Mouse (Mus musculus): Measurements from ENCODE around the gene Nim1k.
"Not testable (repeated sequence)": the region's sequence is repeated elsewhere in the genome, so short reads cannot be mapped to it uniquely, and the experiment has no call there.

The Nim1k gene

DNA sequence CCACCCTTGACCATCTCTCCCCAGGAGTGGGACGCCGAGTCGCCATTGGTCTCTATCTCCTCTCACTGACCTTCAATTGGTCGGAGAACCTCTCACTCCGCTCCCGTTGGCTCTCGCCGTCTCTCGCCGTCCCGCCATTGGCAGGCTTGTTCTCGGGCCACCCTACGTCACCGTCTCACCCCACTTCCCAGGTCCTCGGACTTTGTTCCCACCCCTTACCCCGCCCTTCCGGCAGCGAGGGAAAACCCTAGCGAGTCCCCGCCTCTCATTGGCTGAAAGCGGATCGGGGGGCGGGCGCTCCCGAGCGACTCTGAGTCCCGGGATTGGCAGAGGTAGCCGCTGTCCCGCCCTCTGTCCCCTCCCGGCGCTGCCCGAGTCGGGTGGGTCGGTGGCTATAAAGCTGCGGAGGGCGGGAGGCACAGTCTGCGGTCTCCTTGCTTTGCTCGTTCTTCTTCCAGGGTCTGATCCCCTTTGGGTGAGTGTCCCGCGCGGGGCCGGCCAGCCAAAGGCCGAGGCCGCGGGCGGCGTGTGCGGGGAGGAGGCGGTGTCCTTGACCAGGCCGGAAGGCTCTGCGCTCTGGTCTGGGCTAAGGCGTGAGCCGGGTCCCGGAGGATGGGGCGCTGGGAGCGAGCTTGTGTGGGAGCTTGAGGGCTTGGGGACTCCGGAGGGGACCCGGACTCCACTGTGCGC, 65.5 kb downstream of the Nim1k start, which contains the start of gene Hmgcs1:
Gene Hmgcs1 (plus strand): TSS at position 341 of the 690 bp plus-strand sequence.
- DNase-seq (ENCODE audit: low read depth, low spot score): peak; percentile 100

DNA sequence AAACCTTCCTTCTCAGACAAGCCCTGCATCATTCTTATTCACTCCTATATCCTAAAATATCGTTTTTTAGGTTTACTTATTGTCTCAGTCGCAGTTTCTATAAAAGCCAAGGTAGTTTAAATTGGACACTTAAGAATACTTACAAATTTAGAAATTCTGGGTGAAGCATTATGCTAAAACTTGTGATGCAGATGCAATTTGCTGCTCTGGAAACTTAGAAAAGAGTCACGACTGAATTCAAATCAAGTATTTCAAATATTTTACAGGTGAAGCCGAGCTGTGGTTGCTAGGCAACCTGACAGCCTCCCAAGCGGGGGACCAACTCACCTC, 66.0 kb downstream of the Nim1k start:
- DNase-seq (ENCODE audit: low read depth, low spot score): no peak

DNA sequence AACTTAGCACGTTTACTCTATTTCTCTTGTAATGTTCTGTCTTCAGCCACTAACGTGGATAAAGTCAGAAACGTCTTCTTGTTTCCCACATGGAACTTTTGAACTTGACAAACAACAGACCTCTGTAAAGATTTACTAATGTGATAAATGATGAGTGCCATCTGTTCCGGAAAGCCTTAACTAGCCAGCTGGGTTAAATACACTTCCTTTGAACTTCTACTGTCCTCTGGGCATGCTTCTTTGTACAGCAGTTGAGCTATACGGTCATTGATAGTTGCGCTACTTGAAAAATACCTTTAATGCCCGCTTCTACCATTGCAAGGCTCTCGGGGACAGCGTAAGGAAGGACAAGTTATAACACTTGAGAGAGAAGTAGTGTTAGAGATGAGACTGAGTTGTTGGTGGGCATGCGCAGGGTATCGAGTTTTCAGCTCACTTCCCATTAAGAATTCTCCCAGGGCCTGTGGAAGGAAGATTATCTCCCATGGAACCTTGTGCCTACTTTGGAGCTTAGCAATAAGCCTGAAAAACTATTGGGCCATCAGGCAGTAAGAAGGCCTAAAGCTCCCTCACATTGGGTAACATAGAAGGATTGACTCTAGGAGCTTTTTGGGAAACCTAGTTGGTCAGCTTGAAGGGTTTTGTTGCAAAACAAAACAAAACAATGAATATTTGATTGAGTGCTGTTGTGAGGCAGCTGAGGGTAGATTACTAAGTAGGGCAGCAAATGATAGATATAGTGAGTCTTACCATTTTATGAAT, 71.1 kb downstream of the Nim1k start:
- no peak for DNase-seq (ENCODE audit: low read depth, low spot score)

DNA sequence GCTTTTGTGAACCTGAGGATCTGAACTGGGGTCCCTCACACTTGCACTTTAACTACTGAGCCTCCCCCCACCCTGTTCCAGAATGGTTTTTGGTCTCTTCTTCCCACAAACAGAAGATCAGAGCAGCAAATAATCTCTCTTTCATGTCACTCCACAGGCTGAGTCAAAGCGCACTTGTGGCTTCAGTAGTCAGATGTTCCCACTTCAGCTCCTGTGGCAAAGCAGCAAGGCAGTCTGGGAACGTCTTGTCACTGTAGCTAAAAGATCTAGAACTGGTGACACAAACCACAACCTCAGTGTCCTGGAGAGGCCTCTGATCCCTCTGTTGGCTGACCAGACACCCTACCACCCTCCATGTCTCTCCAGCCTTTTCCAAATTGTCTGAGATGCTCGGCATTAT, 74.5 kb downstream of the Nim1k start:
- DNase-seq (ENCODE audit: low read depth, low spot score): no peak

DNA sequence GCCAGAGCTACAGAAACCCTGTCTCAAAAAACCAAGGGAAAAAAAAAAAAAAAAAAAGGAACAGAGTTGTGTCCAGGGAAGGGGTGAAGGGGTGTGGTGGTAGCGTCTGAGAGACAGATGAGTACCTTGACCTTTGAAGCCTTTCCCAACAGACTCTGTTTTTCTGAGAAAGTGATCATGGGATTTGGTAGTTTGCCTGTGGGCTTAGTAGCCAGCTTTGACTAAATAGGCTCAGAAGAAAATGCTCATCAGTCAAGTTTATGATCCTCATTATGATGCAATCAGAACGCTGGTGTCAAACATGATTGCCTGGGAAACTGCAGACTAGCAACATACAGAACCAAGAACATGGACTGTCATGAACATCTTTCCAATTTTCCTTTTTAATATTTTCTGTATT, 76.0 kb downstream of the Nim1k start:
- no peak for DNase-seq (ENCODE audit: low read depth, low spot score)

DNA sequence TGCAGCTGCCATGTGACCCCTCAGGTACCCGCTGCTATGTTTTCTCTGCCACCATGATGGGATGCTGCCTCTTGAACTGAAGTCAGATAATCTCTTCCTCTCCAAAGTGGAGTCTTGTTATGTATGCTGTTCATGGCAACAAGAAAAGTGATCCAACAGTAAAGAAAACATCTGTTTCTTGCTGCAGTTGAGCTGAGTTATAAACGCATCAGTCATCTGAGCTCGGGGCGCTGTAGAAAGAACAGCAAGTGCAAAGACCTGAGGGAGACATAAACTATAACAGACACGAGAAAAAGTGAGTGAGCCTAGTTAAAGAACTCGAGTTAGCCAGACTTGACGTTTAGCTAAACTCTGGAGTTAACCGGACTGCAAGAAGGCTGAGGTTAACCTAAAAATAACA, 76.9 kb downstream of the Nim1k start:
- DNase-seq (ENCODE audit: low read depth, low spot score): no peak

DNA sequence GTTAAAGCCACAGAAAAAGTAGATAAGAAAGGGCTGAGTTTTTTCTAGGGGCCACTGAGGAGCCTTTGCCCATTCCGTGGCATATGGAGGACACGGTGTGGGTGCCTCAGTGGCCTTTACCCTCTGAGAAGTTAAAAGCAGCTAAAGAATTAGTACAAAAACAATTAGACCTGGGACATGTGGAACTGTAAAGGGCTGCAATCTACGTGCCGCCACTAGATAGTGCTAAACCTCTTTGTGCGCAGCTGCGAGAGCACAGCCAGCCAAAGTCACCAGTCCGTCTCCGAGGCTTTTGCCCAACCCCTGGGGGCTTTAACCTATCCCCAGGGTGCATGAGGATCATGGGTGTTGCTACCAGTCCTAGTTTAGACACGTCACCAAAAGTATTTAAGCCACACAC, 94.3 kb downstream of the Nim1k start:
- not testable (repeated sequence) for DNase-seq (ENCODE audit: low read depth, low spot score)
